Mouse (Mus musculus) frontal cortex, postnatal 14 days (tissue): ENCODE data around the gene Wipf3.

ENCODE experiments used
- DNase-seq, 2 experiments: peaks; one replicate each; pipeline ENCODE4 v3.0.0; 2022; ENCODE audit warnings: low spot score in 2 of 2

Gene Wipf3

DNA sequence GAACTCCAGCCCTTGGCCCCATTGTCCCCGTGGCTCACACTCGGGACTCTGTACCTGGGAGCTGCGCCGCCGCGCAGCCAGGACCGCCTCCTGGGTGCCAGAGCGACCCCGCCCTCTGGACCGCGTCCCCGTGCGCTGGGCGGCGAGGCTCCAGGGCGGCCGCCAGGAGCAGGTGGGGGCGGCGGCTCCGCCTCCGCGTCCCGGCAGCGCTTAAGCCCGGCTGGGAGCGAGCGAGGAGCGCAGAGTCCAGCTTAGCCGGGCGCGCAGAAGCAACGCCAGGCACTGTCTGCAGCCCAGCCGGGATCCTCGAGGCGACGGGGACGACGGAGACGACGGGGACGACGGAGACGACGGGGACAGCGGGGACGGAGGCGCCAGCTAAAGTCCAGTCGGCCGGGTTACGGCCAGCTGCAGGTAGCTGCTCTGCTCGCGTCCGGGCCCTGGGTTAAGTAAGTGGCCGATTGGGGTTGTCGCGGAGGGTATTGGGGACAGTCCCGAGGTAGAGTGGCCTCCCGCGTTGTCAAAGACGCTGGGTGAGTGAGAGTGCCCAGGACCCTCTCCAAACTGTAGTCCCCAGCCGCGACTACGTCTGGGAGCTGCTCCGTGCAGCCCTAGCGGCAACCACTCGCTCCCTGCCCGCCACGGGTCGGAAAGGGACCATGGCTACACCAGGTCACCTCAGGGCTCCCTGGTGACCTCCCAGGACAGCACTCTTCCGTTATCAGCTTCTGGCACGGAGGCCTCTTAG is at the start of gene Wipf3:
Gene Wipf3 (plus strand): TSS at position 157 of the 748 bp plus-strand sequence.
- DNase-seq, result no peak

DNA sequence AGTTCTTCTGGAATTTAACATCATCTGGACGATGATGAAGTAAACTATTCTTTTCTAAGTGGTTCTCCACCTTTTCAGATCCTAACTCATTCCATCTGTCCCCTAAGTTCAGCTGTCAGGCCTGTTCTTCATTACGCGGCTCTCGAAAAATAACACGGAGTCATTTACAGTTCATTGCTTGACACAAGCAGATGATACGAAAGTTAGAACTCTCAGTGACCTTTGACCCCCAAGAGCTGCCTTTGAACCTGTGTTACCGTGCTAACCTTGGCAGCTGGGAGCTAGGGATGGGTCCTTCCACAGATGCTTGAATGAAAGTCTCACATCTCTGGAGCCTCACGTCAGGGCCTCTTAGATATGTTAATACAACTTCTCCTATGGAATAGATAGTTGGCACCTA is 46.8 kb upstream of the Wipf3 start:
- no peak for DNase-seq

DNA sequence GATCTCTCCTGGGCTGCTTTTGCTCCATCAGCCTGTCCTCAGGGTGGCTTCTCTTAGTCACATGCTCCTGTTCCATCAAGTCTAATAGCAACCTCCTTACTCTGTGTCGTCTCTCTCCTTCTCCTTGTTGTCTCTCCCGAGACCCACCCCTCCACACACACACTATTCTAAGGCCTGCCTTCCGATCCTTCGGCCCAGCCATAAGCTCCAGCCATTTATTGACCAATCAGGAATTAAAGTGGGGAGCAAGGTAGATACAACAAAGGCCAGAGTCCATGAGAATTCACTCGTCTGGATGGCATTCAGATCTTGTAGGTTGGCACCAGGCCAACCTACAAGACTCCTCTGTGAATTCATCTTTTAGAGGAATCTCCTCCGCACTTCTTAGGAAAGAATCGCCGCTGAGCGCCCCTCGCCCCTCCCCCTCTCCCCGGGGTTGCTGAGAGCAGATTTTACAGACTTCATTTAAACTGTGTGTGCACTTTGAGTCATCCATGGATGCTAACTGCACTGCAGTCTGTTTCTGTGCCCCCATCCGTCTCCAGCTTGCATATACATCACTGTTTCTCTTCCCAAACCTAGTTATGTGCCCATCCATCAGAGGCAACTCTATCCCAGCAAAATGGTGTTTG is 45.4 kb upstream of the Wipf3 start:
- DNase-seq, result no peak

DNA sequence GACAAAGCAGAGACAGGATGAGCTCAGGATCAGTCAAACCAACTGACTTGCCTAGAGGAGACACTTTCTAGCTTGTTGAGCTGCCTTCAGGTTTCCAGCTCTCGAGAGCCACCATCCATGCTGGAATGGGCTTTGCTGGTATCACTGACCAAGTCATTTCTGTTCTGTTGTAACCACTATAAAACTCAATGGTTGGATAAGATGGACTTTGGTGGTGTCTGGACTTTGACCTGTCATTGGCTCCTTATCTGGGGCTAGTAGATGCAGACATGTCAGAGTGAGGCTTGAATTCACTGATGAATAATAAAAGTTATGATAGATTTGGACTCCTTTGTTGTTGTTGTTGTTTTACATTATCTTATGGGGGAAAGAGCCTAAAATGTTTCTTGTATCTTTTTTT is 44.6 kb upstream of the Wipf3 start:
- no peak for DNase-seq

DNA sequence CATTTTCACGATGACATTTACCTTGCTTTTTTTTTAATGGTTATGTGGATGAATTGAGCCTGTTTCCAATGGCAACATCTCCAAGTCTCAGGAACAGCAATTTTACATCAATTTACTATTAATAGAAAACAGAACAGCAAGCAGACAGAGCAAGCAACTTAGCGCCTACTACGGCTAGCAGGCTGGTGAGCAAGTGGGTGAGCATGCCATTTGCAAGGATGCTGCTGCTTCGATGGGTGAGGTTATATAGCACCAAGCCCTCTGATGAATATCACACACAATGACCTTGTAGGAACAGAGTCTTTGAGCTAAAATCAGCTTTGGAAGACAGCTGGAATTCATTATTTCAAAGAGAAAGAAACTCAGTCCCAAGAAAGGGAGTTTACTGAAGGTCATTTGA is 43.0 kb upstream of the Wipf3 start:
- no peak for DNase-seq

DNA sequence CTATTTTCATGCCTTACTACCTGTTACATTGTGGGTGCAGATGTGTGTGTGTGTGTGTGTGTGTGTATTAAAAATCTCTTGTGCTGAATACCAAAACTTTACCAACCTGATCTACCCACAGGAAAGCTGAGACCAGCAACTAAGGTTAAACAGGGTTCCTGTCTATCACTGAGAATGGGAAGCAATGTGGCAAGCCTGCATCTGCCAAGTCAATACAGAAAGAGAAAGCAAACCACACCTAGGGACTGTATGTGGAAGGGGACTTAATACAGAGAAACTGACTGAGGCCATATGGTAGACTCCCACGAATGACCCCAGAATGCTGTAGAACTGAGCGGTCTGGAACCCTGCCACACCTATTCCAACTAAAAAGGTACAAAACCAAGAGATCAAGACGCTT is 42.4 kb upstream of the Wipf3 start:
- DNase-seq, result no peak

DNA sequence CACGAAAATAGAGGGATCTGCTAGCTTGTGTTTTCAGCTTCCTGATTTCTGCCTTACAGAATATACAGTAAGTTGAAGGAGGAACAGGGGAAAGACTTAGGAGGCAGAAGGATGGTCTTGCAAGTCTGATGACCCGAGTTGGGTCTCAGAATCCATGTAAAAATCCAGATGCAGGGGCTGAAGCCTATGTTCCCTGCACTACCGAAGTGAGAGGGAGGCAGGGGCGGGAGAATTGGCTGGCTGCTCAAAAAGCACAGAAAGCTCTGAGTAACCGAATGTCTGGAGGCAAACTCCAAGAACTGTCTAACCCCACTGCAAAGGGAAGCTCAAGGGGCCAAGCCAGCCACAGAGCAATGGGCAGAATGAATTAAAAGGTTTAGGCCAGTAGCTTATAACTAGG is 41.7 kb upstream of the Wipf3 start:
- no peak for DNase-seq

DNA sequence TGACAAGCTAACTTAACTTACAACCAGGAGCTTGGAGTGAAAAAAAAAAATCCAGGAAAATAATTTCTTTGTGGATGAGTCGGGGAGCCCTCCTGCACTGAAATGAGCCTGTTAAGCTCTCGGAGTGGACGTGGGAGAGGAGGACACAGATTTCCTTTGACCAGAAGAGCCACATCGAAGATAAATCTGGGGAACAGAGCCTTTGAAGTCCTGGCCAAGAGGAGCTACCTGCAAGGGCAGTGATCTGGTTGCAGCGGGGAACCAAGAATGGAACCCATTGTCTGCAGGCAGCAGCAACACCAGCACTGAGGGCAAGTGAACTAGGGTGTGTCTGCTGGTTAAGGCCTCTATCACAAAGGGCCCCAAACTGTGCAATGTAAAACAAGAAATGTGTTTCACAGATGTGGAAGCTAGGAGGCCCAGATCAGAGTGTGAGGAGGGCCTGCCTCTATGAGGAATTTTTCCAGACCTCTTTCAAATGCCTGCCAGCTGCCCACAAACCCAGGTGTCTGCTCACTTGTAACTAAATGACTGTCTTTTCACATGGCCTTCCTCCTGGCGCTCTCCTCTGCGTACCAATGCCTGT is 40.6 kb upstream of the Wipf3 start:
- no peak for DNase-seq

DNA sequence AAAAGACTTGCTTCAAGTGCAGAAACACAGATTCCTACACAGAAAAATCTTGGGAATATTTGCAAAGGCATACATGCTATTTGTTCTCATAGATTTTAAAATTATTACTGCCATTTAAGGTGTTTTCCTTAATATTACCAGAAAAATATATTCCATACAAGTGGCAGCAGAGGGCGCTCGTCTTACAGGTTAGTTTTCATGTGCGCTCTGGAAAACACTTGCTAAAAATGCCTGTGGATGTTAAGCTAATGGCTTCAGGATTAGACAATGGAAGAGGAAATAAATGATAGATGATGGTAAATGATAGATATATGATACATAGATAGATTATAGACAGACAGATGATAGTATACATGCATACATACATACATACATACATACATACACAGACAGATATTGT is 37.6 kb upstream of the Wipf3 start:
- DNase-seq, result no peak

DNA sequence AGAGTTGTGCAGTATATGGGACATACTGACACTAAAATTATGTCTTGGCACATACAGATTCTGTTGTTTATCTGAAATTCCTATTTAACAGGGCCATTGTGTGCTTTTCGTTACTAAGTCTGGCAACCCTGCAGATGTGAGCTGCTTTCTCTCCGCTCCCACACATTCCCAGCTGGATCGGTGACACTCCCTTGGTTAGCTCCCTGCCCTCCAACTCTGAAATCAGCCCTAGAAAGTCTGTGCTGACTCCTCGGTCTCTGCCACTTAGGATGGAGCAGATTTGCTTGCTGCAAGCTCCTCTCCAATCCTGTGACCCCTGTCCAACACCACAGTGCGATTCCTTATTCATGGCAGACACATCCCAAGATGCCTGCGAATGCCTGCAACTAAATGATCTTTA is 35.5 kb upstream of the Wipf3 start:
- no peak for DNase-seq

DNA sequence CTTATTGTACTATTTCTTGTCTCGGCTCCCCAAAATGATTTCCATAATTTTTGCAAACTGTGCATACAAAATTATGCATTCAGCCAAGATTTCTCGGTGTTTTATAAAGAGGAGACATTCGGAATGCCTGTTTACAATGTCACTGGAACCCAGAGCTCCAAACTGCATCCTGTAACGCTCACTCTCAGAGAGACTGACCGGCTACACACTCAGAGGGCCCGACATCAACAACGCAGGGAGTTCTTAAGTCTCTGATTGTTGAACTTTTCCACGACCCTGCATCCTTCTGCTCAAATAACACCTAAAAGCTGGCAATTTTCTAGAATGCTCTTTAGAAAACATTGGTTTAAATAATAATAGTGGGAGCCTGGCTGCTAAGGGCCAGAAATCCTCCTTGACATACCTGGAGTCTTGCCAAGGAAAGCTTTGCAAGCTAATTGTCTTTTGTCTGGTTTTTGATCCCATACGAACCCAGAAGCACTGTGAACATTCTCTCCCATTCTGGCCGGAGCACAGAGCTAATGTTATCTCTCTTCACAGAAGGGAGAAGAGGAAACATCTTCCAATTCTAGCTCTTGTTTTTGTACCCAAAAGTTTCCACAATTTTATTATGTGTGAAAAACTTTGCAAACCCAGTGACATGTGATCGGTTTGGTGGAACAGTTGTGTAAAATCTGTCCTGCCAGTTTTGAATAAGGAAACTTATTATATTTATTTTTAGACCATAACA is 30.0 kb upstream of the Wipf3 start:
- no peak for DNase-seq

DNA sequence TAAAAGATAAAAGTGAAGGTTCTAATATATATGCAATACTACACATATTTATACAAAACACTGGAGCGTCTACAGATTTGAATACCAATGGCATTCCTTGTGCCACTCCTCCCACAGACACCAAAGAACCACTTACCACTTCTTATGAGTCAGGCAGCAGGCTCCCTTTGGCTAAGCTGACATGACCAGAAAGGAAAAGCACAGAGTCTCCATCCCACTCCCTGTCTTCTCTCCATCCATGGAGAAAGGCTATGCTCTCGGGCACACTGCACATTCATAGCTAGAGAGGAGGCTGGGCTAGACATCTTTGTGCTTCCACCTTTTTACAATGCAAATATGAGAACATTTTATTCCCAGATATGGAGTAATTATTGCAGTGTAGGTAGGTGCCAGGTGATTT is 27.9 kb upstream of the Wipf3 start:
- no peak for DNase-seq

DNA sequence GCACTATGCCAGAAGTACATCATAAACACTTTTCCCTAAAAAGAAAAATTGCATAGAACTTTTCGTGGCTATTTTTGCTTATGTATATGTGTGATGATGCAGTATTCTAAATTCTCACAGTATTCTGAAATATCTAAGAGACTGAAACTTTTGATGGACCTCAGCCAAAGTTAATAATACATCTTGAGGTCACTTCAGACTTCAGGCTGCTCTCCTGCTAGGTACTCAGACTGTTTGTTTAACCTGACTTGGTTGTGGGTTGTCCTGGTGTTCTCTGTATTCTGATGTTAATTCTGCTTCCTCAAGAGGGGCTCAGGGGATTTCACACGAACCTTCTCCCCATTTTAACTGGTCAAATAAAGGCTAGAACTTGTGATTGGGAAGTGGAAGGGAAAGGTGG is 24.5 kb upstream of the Wipf3 start:
- no peak for DNase-seq

DNA sequence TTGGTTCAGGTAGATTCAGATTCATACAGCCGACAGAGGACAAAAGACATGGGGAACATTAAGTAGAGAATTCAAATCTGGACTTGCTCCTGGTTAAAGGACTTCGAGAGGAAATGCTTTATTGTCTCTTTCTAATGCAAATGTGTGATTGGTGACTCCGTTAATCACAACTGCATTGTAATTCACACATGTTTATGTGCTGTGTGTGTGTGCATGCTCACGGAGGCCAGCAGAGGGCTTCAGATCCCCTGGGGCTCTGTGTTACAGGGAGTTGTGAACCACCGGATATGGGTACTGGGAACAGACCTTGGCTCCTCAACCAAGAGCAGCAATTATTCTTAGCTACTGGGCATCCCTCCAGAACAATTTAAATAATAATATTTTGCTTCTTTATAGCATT is 23.3 kb upstream of the Wipf3 start:
- no peak for DNase-seq

DNA sequence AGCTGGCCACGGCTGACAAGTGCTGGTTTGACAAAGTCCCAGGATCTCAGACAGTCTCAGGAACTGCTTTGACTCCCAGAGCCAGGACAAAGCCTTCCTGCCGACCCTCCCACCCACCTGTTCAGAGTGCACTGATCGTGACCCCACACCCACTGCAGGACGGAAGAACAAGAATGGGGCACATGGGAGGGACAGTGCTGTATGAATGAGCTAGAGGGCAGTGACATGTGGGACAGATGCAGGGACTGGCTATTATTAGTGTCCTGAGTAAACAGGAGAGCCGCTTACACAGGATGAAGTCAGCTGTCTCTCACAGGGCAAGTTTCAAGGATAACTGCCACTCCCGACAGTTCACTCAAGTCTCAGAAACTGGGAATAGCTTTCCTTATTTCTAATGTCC is 20.1 kb upstream of the Wipf3 start:
- DNase-seq, result no peak

DNA sequence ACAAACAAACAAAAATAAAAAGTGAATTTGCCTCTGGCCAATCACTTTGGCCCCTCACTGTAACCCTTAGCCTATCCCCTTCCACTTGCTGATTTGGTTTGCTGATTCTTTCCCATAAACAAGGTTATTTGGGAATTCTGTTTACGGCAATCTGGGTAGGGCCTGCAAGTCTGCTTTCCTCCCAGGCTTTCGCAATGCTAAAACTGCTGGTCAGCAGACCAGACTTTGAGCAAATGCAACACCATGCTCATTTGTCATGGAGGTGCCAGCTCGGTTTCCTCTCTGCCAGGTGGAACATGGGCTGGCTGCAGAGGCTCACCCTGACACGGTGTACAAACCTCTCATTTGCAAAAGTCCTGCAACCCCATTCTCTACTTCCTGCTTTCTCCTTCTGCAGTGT is 19.0 kb upstream of the Wipf3 start:
- no peak for DNase-seq

DNA sequence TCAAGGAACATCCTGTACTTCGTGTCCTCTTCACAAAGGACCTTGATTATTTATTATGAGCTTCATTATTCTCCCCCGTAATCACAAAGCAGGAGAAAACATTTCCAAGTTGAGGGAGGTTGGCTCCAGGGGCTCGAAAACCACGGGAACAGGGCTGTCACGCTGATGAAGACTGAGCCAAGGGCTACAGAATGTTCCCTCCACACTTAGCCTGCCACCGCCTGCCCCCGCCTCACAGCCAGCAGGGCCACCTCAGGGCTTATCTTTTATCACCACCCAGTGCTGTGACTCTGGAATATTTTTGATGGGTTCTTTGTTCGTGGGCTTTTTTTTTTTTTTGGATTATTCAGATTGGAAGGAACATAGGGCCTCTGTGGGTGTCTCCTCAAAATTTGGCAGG is 17.8 kb upstream of the Wipf3 start:
- DNase-seq, result no peak

DNA sequence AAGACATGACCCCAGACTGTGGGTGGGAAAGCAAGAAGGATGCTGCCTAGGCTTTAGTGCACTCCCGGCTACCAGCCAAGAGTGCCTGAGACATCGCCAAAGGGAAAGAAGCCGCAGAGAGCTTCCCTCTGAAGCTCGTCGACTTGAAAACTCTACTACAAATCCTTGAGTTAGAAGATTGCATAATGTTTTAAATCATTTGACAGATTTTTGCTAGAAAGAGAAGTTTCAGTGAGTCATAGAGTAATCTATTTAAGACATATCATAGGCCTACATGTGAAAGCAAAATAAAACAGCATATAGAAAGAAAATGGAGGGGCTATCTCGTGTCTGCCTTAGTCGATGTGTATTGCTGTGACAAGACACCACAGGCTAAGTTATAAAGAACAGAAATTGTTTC is 16.5 kb upstream of the Wipf3 start:
- DNase-seq, result no peak

DNA sequence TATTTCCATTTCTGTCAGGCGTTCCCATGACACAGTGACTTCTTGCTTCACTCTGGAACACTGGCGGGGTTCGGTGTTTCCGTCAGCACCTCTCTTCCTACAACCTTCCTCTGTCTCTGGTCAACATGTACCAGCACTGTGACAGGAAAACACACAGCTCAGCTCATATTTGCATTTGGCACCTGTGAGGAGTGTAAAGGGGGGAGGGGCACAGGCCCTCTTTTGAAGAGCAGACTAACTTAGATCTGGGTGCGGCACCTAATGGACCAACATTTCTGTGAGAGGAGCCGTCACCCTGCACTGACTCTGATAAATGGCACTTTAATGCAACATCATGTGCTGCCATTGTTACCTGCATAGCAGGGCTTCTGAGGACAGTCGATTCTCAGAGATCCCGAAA is 4.2 kb upstream of the Wipf3 start:
- no peak for DNase-seq

DNA sequence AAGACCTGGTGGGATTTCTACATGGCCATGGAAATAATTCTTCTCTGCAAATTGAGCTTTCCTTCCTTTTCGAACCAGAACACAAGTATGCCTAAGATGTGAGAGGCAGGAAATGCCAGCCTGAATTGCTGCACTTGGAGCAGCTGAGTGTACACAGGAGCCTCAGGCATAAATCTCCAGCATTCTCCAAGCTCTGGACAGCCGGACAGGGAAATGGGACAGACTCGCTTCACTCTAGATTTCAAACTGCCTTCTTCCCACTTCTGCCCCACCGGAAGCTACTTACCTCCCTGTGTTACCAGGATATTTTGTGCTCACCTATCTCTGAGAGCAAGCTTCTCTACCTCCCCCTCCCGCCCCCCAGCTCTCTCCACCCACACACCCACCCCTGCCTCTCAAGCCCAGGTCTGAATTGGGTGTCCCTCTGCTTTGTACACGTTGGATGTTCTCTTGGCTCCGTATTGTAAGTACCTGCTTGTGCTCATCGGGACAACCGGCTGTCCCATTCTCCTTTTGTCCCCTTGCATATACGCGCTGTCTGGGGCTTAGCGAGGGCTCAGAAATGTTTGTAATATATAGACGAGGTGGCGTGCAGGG is 455 bp upstream of the Wipf3 start:
- DNase-seq, result no peak

DNA sequence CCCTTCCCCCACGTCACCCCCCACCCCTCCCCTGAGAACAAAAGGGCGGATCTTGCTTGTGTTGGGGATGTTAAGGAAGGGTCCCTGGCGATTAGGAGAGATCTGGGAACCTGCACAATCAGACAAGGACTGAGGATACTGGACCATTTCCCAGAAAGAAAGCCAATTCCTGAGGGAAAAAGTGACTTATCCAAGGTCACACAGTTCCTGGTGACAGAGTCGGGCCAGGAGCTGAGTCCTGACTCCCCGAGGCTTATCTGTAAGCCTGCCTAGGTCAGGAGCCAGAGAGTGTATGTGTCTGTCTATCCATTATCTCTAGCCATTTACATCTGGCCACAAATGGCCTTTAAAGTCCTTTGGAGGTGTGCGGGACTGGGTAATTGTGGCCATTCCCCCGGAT is 818 bp downstream of the Wipf3 start:
- no peak for DNase-seq

DNA sequence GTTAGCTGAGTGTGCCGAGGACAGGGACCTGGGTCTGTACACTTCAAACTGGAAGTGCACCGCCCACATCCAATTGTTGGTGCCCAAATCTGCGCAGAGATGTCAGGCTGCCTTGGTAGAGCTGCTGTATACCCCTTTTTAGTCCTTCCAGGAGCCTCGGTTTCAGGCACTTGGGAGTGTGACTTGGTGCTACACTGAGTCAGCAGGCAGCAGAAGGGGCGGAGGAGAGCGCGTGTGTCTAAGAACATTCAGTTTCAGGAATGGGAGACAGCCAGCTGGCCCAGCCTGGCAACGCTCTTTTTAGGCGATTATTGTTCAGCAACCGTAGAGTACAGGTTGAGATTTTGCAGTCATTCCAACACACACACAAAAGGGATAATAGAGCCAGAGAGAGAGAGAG is 2.4 kb downstream of the Wipf3 start:
- peak; percentile 67 to 69 for DNase-seq
